Mouse (Mus musculus) midbrain, postnatal 0 days (tissue): ENCODE measurements around the gene Rhoq. TPM values are rescaled to one million over a fixed set of nuclear protein-coding genes. Genes with fewer than 3 reads are reported as not detected.

Experiments used
- ATAC-seq: fragments of 200-750 bp; cut with Nextera tagmentation; 2 replicates; pipeline ENCODE4 v1.8.0; 2017; ENCODE audit warnings: moderate number of reproducible peaks, mild to moderate bottlenecking, moderate TSS enrichment, moderate library complexity; ENCODE audit not compliant: low FRiP score
- DNase-seq: peaks from one replicate; pipeline ENCODE4 v3.0.0-alpha.2; 2015; ENCODE audit warnings: low spot score
- H3K27ac ChIP-seq: fragments of 300-500 bp; sonication (generic); 2 replicates; pipeline ENCODE4 v1.5.1; 2014; ENCODE audit warnings: low read depth, mild to moderate bottlenecking, low read length, mixed read lengths
- H3K27me3 ChIP-seq: fragments of 300-500 bp; sonication (generic); 2 replicates; pipeline ENCODE4 v1.6.1; 2014; ENCODE audit warnings: low read length, control low read depth, mixed read lengths; ENCODE audit not compliant: insufficient read depth
- H3K36me3 ChIP-seq: fragments of 300-500 bp; sonication (generic); 2 replicates; pipeline ENCODE4 v1.6.1; 2014; ENCODE audit warnings: low read length, control low read depth, mixed read lengths; ENCODE audit not compliant: insufficient read depth
- H3K4me1 ChIP-seq: fragments of 300-500 bp; sonication (generic); 2 replicates; pipeline ENCODE4 v1.6.1; 2014; ENCODE audit warnings: mild to moderate bottlenecking, control low read depth, antibody characterized with exemption, low read length, mixed read lengths; ENCODE audit not compliant: insufficient read depth
- H3K4me2 ChIP-seq: fragments of 300-500 bp; sonication (generic); 2 replicates; pipeline ENCODE4 v1.6.1; 2014; ENCODE audit warnings: low read depth, mild to moderate bottlenecking, low read length, mixed read lengths; ENCODE audit not compliant: poor library complexity, severe bottlenecking
- H3K4me3 ChIP-seq: fragments of 300-500 bp; sonication (generic); 2 replicates; pipeline ENCODE4 v1.5.1; 2014; ENCODE audit warnings: low read depth, mild to moderate bottlenecking, low read length, moderate library complexity
- H3K9ac ChIP-seq: fragments of 300-500 bp; sonication (generic); replicated peaks from 2 replicates; pipeline ENCODE4 v1.6.1; 2014; ENCODE audit warnings: mild to moderate bottlenecking, low read length, moderate library complexity, mixed read lengths; ENCODE audit not compliant: poor library complexity, severe bottlenecking
- H3K9me3 ChIP-seq: fragments of 300-500 bp; sonication (generic); 2 replicates; pipeline ENCODE4 v1.6.1; 2016; ENCODE audit warnings: low read length, control low read depth
- CTCF ChIP-seq: IDR thresholded peaks from 2 replicates; pipeline ENCODE4 v1.5.1; 2016; ENCODE audit warnings: antibody characterized with exemption, mild to moderate bottlenecking
- WGBS: fragments of 180-500 bp; shearing (Covaris S2); extraction: QIAGEN DNeasy Blood & Tissue Kit; methylation state at CpG from one replicate; pipeline ENCODE4 v1.1.7; 2014; 5-methylcytosine and 5-hydroxymethylcytosine counted together
- polyA plus RNA-seq: library from polyadenylated mRNA; unstranded; fragments of >200 nt; fragmentation: Nextera tagmentation; extraction: Ambion mirVana; gene quantifications from 2 replicates; pipeline ENCODE4 v1.2.1, GENCODE M21; 2015
- total RNA-seq: library from RNA; depleted of rRNA; stranded (reverse); fragments of >200 nt; gene quantifications from 2 replicates; pipeline ENCODE4 v1.2.3, GENCODE M21; 2014

Gene Rhoq
- total and polyA plus RNA-seq, 2 experiments from 2014 or later = 5.1 to 23.1 TPM

DNA sequence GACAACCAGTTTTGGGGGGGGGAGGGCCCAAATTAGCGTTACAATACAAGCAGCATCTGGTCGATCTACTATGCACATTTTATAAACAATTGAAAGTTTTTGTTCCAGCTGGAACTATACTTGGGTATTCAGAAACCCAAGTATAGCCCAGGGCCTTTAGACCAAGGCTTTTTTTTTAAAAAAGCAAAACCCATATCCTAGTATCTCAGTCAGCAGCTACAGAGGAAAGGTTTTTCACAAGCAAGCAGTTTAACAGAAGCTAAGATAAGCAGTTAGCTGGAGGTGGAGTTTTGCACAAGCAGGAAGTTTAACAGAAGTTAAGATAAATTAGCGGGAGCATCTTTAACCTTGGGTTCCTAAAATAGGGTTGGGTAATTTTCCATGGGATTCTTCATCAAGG, 36.0 kb upstream of the Rhoq start:
- no peak for TF ChIP-seq CTCF
- 83% methylated on average over 3 of the region's 3 CpGs for WGBS
- Histone ChIP-seq H3K36me3 (no peaks in the 10 kb centered on the region), H3K27me3 (no peaks in the 10 kb centered on the region), H3K27ac (no peak overlapping the region), H3K4me3 (no peak overlapping the region), H3K9ac (no peak overlapping the region), H3K9me3 (peaks cover 6% of the 10 kb centered on the region), H3K4me2 (no peak overlapping the region), H3K4me1 (no peaks in the 10 kb centered on the region)
- DNase-seq (no peak), ATAC-seq (no peak)

DNA sequence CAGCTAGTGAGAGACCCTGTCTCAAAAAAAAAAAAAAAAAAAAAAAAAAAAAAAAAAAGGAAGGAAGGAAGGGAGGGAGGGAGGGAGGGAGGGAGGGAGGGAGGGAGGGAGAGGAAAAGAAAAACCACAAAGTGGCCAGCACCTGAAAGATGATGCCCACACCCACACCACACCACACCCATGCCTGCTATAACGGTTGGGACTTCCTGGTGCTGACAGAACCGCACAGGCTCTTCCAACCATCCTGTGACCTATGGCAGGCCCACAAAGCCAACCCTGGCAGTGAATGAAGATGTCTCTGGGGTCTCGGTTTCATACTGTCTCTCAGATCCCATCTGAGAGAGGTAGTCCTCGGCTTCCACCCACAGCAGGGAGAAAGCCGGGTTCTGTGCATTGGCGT, 33.5 kb upstream of the Rhoq start:
- ATAC-seq (no peak), DNase-seq (no peak)
- Histone ChIP-seq H3K27ac (no peak overlapping the region), H3K4me3 (no peak overlapping the region), H3K4me1 (peaks cover 9% of the 10 kb centered on the region), H3K9ac (no peak overlapping the region), H3K27me3 (no peaks in the 10 kb centered on the region), H3K36me3 (no peaks in the 10 kb centered on the region), H3K4me2 (no peak overlapping the region), H3K9me3 (peaks cover 6% of the 10 kb centered on the region)
- TF ChIP-seq CTCF = no peak
- WGBS = 84% methylated on average over 6 of the region's 6 CpGs

DNA sequence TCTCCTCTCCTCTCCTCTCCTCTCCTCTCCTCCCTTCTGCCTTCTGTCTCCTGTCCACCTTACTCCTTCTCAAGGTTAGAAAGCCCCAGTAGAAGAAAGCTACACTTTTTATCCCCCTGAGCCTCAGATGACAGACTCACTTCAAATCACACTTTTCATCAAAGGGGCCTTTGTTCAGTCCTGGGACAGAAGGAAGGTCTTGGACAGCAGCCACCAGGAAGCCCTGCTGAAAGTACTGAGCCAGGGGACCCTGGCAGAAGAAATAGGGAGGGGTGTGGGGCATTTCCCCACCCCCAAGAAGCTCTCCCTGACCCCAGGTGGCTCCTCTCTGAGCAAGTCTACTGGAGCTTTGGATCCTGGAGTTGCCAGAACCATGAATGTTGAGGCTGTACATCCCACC, 32.9 kb upstream of the Rhoq start:
- H3K36me3 ChIP-seq = no peaks in the 10 kb centered on the region
- no peak for TF ChIP-seq CTCF
- DNase-seq (peak; percentile 51), ATAC-seq (no peak)
- H3K4me3 ChIP-seq = no peak overlapping the region
- peaks cover 9% of the 10 kb centered on the region for H3K4me1 ChIP-seq
- H3K9ac ChIP-seq = no peak overlapping the region
- H3K9me3 ChIP-seq = peaks cover 6% of the 10 kb centered on the region
- H3K27me3 ChIP-seq = no peaks in the 10 kb centered on the region; the same call in 1 of the 2 replicates
- H3K27ac ChIP-seq = no peak overlapping the region
- no peak overlapping the region for H3K4me2 ChIP-seq

DNA sequence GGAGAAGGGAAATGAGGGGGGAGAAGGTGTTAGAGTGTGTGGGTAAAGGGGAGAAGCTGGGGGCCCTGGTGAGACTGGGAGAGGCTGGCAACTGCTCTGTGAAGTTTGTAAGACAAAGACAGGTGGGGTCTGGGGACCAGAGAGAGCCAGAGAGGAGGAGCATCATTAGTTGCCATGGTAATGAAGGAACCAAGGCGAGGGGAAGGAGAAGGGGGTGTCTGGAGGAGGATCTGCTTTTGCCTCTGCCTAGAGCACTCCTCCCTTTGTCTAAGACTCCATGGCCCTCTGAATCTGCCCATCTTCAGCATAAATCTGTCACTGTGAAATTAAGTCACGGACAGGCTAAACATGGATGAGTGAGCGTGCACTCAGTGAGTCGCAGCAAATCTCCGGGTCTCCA, 30.0 kb upstream of the Rhoq start:
- no peak for TF ChIP-seq CTCF
- H3K4me1 ChIP-seq = peaks cover 9% of the 10 kb centered on the region
- WGBS = 14% methylated on average over 5 of the region's 5 CpGs
- ATAC-seq (peak; percentile 65), DNase-seq (peak; percentile 62)
- H3K9me3 ChIP-seq = no peaks in the 10 kb centered on the region
- no peaks in the 10 kb centered on the region for H3K36me3 ChIP-seq
- H3K9ac ChIP-seq = no peak overlapping the region
- H3K4me2 ChIP-seq = peak overlapping the region; percentile 1; the same call in 1 of the 2 replicates
- H3K27ac ChIP-seq = peak overlapping the region; percentile 47; the same call in 1 of the 2 replicates
- no peaks in the 10 kb centered on the region; the same call in 1 of the 2 replicates for H3K27me3 ChIP-seq
- no peak overlapping the region for H3K4me3 ChIP-seq

GRCm38 (mm10) chr17:86937064-86937463, 25.8 kb upstream of the Rhoq start:
- H3K27ac ChIP-seq = 0 out of 2 replicates have a peak overlapping the region, but pooled peaks have one; percentile 51
- H3K9me3 ChIP-seq = no peaks in the 10 kb centered on the region
- no peak overlapping the region for H3K4me3 ChIP-seq
- H3K9ac ChIP-seq = peak overlapping the region; percentile 48; the same call in 1 of the 2 replicates
- no peak for DNase-seq
- TF ChIP-seq CTCF = no peak
- H3K36me3 ChIP-seq = no peaks in the 10 kb centered on the region
- WGBS = 39% methylated on average over 2 of the region's 2 CpGs
- H3K27me3 ChIP-seq = no peaks in the 10 kb centered on the region; the same call in 1 of the 2 replicates
- H3K4me1 ChIP-seq = peaks cover 9% of the 10 kb centered on the region
- no peak overlapping the region for H3K4me2 ChIP-seq
- no peak for ATAC-seq

- H3K27ac ChIP-seq = peak overlapping the region; percentile 51; the same call in 1 of the 2 replicates
- H3K4me1 ChIP-seq = peaks cover 8% of the 10 kb centered on the region
- no peak for TF ChIP-seq CTCF
- no peaks in the 10 kb centered on the region for H3K36me3 ChIP-seq
- no peaks in the 10 kb centered on the region; the same call in 1 of the 2 replicates for H3K27me3 ChIP-seq
- peak overlapping the region; percentile 48 for H3K9ac ChIP-seq
- DNase-seq (peak; percentile 86), ATAC-seq (peak; percentile 87)
- H3K4me3 ChIP-seq = peak overlapping the region; percentile 39
- H3K9me3 ChIP-seq = no peaks in the 10 kb centered on the region
- under 1% methylated on average over 20 of the region's 20 CpGs for WGBS
- peak overlapping the region; percentile 62 for H3K4me2 ChIP-seq
Measured at GRCm38 (mm10) chr17:86937497-86938155, 25.3 kb upstream of the Rhoq start.
